Mouse (Mus musculus) forebrain, embryonic 16.5 days (tissue): ENCODE measurements at regions not wholly inside any gene's neighbourhood (a gene's known extent, or its start where the extent isn't known, plus 50 kb on each side); places are given as distances from the start of the nearest gene placed in this dataset.
"Not testable (repeated sequence)": the region's sequence is repeated elsewhere in the genome, so short reads cannot be mapped to it uniquely, and the experiment has no call there.

ENCODE experiments used
- ATAC-seq: fragments of 200-750 bp; cut with Nextera tagmentation; 2 replicates; pipeline ENCODE4 v1.8.0; 2017; ENCODE audit warnings: mild to moderate bottlenecking, moderate library complexity
- H3K27ac ChIP-seq: fragments of 300-500 bp; sonication (generic); 2 replicates; pipeline ENCODE4 v1.5.1; 2014; ENCODE audit warnings: low read length, control low read depth
- H3K27me3 ChIP-seq: fragments of 300-500 bp; sonication (generic); replicated peaks from 2 replicates; pipeline ENCODE4 v1.6.1; 2014; ENCODE audit warnings: low read length; ENCODE audit not compliant: control insufficient read depth, insufficient read depth
- H3K36me3 ChIP-seq: fragments of 300-500 bp; sonication (generic); 2 replicates; pipeline ENCODE4 v1.6.1; 2014; ENCODE audit not compliant: control insufficient read depth, insufficient read depth
- H3K4me1 ChIP-seq: fragments of 300-500 bp; sonication (generic); replicated peaks from 2 replicates; pipeline ENCODE4 v1.6.1; 2014; ENCODE audit warnings: low read length; ENCODE audit not compliant: control insufficient read depth, insufficient read depth
- H3K4me2 ChIP-seq: fragments of 300-500 bp; sonication (generic); 2 replicates; pipeline ENCODE4 v1.6.1; 2014; ENCODE audit warnings: mild to moderate bottlenecking, low read length, control low read depth
- H3K4me3 ChIP-seq: fragments of 300-500 bp; sonication (generic); replicated peaks from 2 replicates; pipeline ENCODE4 v1.5.1; 2014; ENCODE audit warnings: mild to moderate bottlenecking, low read length, control low read depth
- H3K9ac ChIP-seq: fragments of 300-500 bp; sonication (generic); replicated peaks from 2 replicates; pipeline ENCODE4 v1.6.1; 2014; ENCODE audit warnings: low read depth, low read length, control low read depth
- H3K9me3 ChIP-seq: fragments of 300-500 bp; sonication (generic); 2 replicates; pipeline ENCODE4 v1.6.1; 2016; ENCODE audit warnings: low read length; ENCODE audit not compliant: control insufficient read depth
- WGBS: fragments of 180-500 bp; shearing (Covaris S2); extraction: QIAGEN DNeasy Blood & Tissue Kit; methylation state at CpG from one replicate; pipeline ENCODE4 v1.1.7; 2014; 5-methylcytosine and 5-hydroxymethylcytosine counted together

- H3K36me3 ChIP-seq: no peaks in the 10 kb centered on the region
- no peaks in the 10 kb centered on the region for H3K9me3 ChIP-seq
- no peak overlapping the region for H3K4me3 ChIP-seq
- H3K4me1 ChIP-seq: no peaks in the 10 kb centered on the region
- 70% methylated on average over 2 of the region's 2 CpGs for WGBS
- ATAC-seq: no peak
- H3K4me2 ChIP-seq: no peak overlapping the region
- H3K27me3 ChIP-seq: no peaks in the 10 kb centered on the region
- H3K27ac ChIP-seq: no peak overlapping the region
- no peak overlapping the region for H3K9ac ChIP-seq
Measured at GRCm38 (mm10) chr1:152229709-152230108, 139.8 kb upstream of the 1700025G04Rik start.

- no peak overlapping the region for H3K4me3 ChIP-seq
- whole genome bisulfite sequencing: 71% methylated on average over 3 of the region's 3 CpGs
- no peaks in the 10 kb centered on the region for H3K4me1 ChIP-seq
- ATAC-seq: no peak
- no peaks in the 10 kb centered on the region for H3K9me3 ChIP-seq
- H3K4me2 ChIP-seq: no peak overlapping the region
- no peak overlapping the region for H3K27ac ChIP-seq
- H3K9ac ChIP-seq: no peak overlapping the region
- H3K36me3 ChIP-seq: no peaks in the 10 kb centered on the region
- no peaks in the 10 kb centered on the region for H3K27me3 ChIP-seq
Measured at GRCm38 (mm10) chr1:152226049-152226448, 136.1 kb upstream of the 1700025G04Rik start.

- H3K4me2 ChIP-seq: no peak overlapping the region
- H3K27ac ChIP-seq: no peak overlapping the region
- WGBS: 76% methylated on average over 1 of the region's 1 CpGs
- no peak for ATAC-seq
- H3K9me3 ChIP-seq: no peaks in the 10 kb centered on the region
- H3K9ac ChIP-seq: no peak overlapping the region
- H3K27me3 ChIP-seq: no peaks in the 10 kb centered on the region
- no peak overlapping the region for H3K4me3 ChIP-seq
- H3K4me1 ChIP-seq: no peaks in the 10 kb centered on the region
- H3K36me3 ChIP-seq: no peaks in the 10 kb centered on the region
Measured at GRCm38 (mm10) chr1:152223666-152224065, 133.7 kb upstream of the 1700025G04Rik start.

GRCm38 (mm10) chr1:152220804-152221565 is 131.1 kb upstream of the 1700025G04Rik start:
- WGBS: 83% methylated on average over 14 of the region's 14 CpGs
- Histone ChIP-seq H3K4me1 (peaks cover 4% of the 10 kb centered on the region), H3K36me3 (no peaks in the 10 kb centered on the region), H3K4me2 (no peak overlapping the region), H3K27ac (no peak overlapping the region), H3K27me3 (no peaks in the 10 kb centered on the region), H3K9me3 (no peaks in the 10 kb centered on the region), H3K4me3 (no peak overlapping the region), H3K9ac (no peak overlapping the region)
- ATAC-seq: no peak

- H3K27ac ChIP-seq, H3K27me3 ChIP-seq, H3K4me2 ChIP-seq, H3K9ac ChIP-seq, H3K9me3 ChIP-seq, H3K36me3 ChIP-seq, H3K4me1 ChIP-seq, H3K4me3 ChIP-seq: not testable (repeated sequence)
- ATAC-seq: peak; percentile 68
- 25% methylated on average over 5 of the region's 5 CpGs for WGBS
Measured at GRCm38 (mm10) chr1:152219752-152220151, 129.8 kb upstream of the 1700025G04Rik start.

GRCm38 (mm10) chr1:152217404-152217803 is 127.5 kb upstream of the 1700025G04Rik start:
- peaks cover 4% of the 10 kb centered on the region for H3K4me1 ChIP-seq
- H3K36me3 ChIP-seq: no peaks in the 10 kb centered on the region
- 63% methylated on average over 4 of the region's 4 CpGs for WGBS
- no peak overlapping the region for H3K4me3 ChIP-seq
- no peak overlapping the region for H3K27ac ChIP-seq
- no peaks in the 10 kb centered on the region for H3K9me3 ChIP-seq
- H3K9ac ChIP-seq: no peak overlapping the region
- no peaks in the 10 kb centered on the region for H3K27me3 ChIP-seq
- ATAC-seq: no peak
- no peak overlapping the region for H3K4me2 ChIP-seq

- Histone ChIP-seq H3K27me3 (no peaks in the 10 kb centered on the region), H3K36me3 (no peaks in the 10 kb centered on the region), H3K9me3 (no peaks in the 10 kb centered on the region; the same call in 1 of the 2 replicates), H3K27ac (no peak overlapping the region), H3K9ac (no peak overlapping the region), H3K4me3 (no peak overlapping the region), H3K4me1 (peaks cover 4% of the 10 kb centered on the region), H3K4me2 (no peak overlapping the region)
- ATAC-seq: no peak
- WGBS: 81% methylated on average over 2 of the region's 2 CpGs
Measured at GRCm38 (mm10) chr1:152214376-152214775, 124.5 kb upstream of the 1700025G04Rik start.

GRCm38 (mm10) chr1:152203187-152203586 is 113.3 kb upstream of the 1700025G04Rik start:
- Histone ChIP-seq H3K9ac (no peak overlapping the region), H3K4me2 (no peak overlapping the region), H3K27ac (no peak overlapping the region), H3K27me3 (no peaks in the 10 kb centered on the region), H3K4me1 (no peaks in the 10 kb centered on the region), H3K4me3 (no peak overlapping the region), H3K9me3 (no peaks in the 10 kb centered on the region), H3K36me3 (no peaks in the 10 kb centered on the region)
- 68% methylated on average over 2 of the region's 2 CpGs for WGBS
- ATAC-seq: no peak

- Histone ChIP-seq H3K27me3 (no peaks in the 10 kb centered on the region), H3K4me1 (no peaks in the 10 kb centered on the region), H3K9ac (no peak overlapping the region), H3K36me3 (no peaks in the 10 kb centered on the region), H3K4me3 (no peak overlapping the region), H3K4me2 (no peak overlapping the region), H3K9me3 (no peaks in the 10 kb centered on the region), H3K27ac (no peak overlapping the region)
- no peak for ATAC-seq
- WGBS: 62% methylated on average over 6 of the region's 6 CpGs
Measured at GRCm38 (mm10) chr1:152188700-152189099, 98.8 kb upstream of the 1700025G04Rik start.

GRCm38 (mm10) chr1:152184956-152185355 is 95.0 kb upstream of the 1700025G04Rik start:
- peak; percentile 38 for ATAC-seq
- no peaks in the 10 kb centered on the region for H3K9me3 ChIP-seq
- WGBS: 61% methylated on average over 3 of the region's 3 CpGs
- H3K4me2 ChIP-seq: no peak overlapping the region
- no peak overlapping the region for H3K4me3 ChIP-seq
- H3K27ac ChIP-seq: no peak overlapping the region; the same call in 1 of the 2 replicates
- H3K4me1 ChIP-seq: no peaks in the 10 kb centered on the region
- H3K9ac ChIP-seq: no peak overlapping the region
- H3K27me3 ChIP-seq: no peaks in the 10 kb centered on the region
- no peaks in the 10 kb centered on the region for H3K36me3 ChIP-seq
